Mouse (Mus musculus) T-helper 2 cell (primary cell): Measurements from ENCODE around the gene Was.
"Not testable (repeated sequence)": the region's sequence is repeated elsewhere in the genome, so short reads cannot be mapped to it uniquely, and the experiment has no call there.

Experiments used
- in situ Hi-C: fragments of 300-600 bp; cut with MboI, MseI; formaldehyde crosslinking; loops from one replicate; pipeline ENCODE4 v1.15.1; 2025; ENCODE audit warnings: high pct_unique_total_duplicates

The Was gene

GRCm38 (mm10) chrX:8090346-8090953 is at the start of gene Was:
TSS of gene Was (minus strand) at chrX:8090498.
- in situ Hi-C loops, result no loop called here

- in situ Hi-C loops, result no loop called here
Measured at GRCm38 (mm10) chrX:8139480-8139879, 49.2 kb upstream of the Was start.

- in situ Hi-C loops, result no loop called here
Measured at GRCm38 (mm10) chrX:8135886-8136285, 45.6 kb upstream of the Was start.

- in situ Hi-C loops, result no loop called here
Measured at GRCm38 (mm10) chrX:8132017-8132976, 42.0 kb upstream of the Was start, which contains the start of gene Wdr13. TSS of gene Wdr13 (minus strand) at chrX:8132892.

- in situ Hi-C loops, result no loop called here
Measured at GRCm38 (mm10) chrX:8131393-8131792, 41.1 kb upstream of the Was start.

GRCm38 (mm10) chrX:8125235-8125634 is 34.9 kb upstream of the Was start:
- in situ Hi-C loops, result no loop called here

GRCm38 (mm10) chrX:8123821-8124470 is 33.6 kb upstream of the Was start:
- in situ Hi-C loops, result no loop called here

- in situ Hi-C loops, result no loop called here
Measured at GRCm38 (mm10) chrX:8117264-8117663, 27.0 kb upstream of the Was start.

GRCm38 (mm10) chrX:8115275-8115674 is 25.0 kb upstream of the Was start:
- in situ Hi-C loops, result no loop called here

GRCm38 (mm10) chrX:8105019-8105418 is 14.7 kb upstream of the Was start:
- in situ Hi-C loops, result no loop called here

- in situ Hi-C loops, result no loop called here
Measured at GRCm38 (mm10) chrX:8102213-8102668, 11.9 kb upstream of the Was start.

- in situ Hi-C loops, result no loop called here
Measured at GRCm38 (mm10) chrX:8101017-8101416, 10.7 kb upstream of the Was start.

- in situ Hi-C loops, result no loop called here
Measured at GRCm38 (mm10) chrX:8099435-8099834, 9.1 kb upstream of the Was start.

- in situ Hi-C loops, result no loop called here
Measured at GRCm38 (mm10) chrX:8096787-8097242, 6.5 kb upstream of the Was start.

GRCm38 (mm10) chrX:8096068-8096786 is 5.9 kb upstream of the Was start:
- in situ Hi-C loops, result not testable (repeated sequence)

- in situ Hi-C loops, result no loop called here
Measured at GRCm38 (mm10) chrX:8095546-8095945, 5.2 kb upstream of the Was start.

- in situ Hi-C loops, result not testable (repeated sequence)
Measured at GRCm38 (mm10) chrX:8090954-8091347, 653 bp upstream of the Was start.

GRCm38 (mm10) chrX:8089746-8090145 is 552 bp downstream of the Was start:
- in situ Hi-C loops, result no loop called here

- in situ Hi-C loops, result no loop called here
Measured at GRCm38 (mm10) chrX:8085611-8086010, 4.7 kb downstream of the Was start.

- in situ Hi-C loops, result no loop called here
Measured at GRCm38 (mm10) chrX:8084771-8085259, 5.5 kb downstream of the Was start.

GRCm38 (mm10) chrX:8075104-8075503 is 15.2 kb downstream of the Was start:
- in situ Hi-C loops, result no loop called here
